Mouse (Mus musculus) ES-E14 (cell line): ENCODE measurements around the gene Vcpkmt.

Experiments used
- CHD2 ChIP-seq: IDR thresholded peaks from 2 replicates; pipeline ENCODE4 v1.6.1; 2014; ENCODE audit warnings: mild to moderate bottlenecking, low read depth, low read length, inconsistent platforms
- HCFC1 ChIP-seq: IDR thresholded peaks from 2 replicates; pipeline ENCODE4 v1.6.1; 2012; ENCODE audit warnings: low read length, inconsistent platforms, borderline replicate concordance; ENCODE audit not compliant: insufficient read depth
- MAFK ChIP-seq: IDR thresholded peaks from 2 replicates; pipeline ENCODE4 v1.6.1; 2014; ENCODE audit warnings: mild to moderate bottlenecking, low read depth, low read length, inconsistent platforms; ENCODE audit not compliant: insufficient read depth
- ZC3H11A ChIP-seq: IDR thresholded peaks from 2 replicates; pipeline ENCODE4 v1.6.1; 2012; ENCODE audit warnings: low read depth, mild to moderate bottlenecking, inconsistent platforms, low read length, borderline replicate concordance
- ZNF384 ChIP-seq: IDR thresholded peaks from 2 replicates; pipeline ENCODE4 v1.6.1; 2012; ENCODE audit warnings: low read depth, low read length, inconsistent platforms

DNA sequence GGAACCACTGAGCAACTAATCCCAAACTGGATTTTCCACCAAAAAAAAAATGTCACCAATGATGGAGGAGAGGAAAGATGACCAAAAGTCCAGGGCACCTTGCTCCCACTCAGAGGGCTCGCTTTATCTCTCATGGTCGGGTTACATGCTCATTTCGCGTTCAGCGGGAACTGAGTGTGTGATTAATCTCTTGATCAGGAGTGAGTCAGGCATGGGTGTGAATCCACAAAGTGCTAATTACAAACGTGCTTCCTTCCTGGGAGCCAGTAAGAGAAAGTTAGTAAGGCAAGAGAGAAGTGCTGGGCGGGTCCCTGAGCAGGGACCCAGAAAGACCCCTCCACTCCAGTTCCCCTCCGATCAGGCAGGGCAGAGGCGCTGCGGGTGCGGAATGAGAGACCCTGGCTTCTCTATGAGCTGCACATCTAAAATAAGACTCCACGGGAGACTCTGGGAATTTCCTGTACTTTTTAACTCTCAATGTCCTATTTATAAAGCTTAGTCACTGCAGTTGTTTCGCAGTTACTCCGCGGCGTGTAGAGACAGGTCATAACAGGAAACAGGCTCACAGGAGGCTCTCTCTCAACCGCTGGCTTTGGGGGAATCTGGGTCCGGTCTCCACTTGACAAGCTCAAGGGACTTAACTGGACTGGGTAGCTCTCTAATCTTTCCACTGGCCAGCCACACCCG lies 45.0 kb downstream of the Vcpkmt start:
- TF ChIP-seq CHD2 (no peak), HCFC1 (no peak), ZNF384 (no peak), MAFK (no peak), ZC3H11A (no peak)
